Mouse (Mus musculus) hindbrain, postnatal 0 days (tissue): ENCODE data around the gene Adsl. TPM values are rescaled to one million over a fixed set of nuclear protein-coding genes. Genes with fewer than 3 reads are reported as not detected.
A peak's percentile ranks its signal among the peaks of the same experiment; 100 is the strongest.
"Not testable (repeated sequence)": the region's sequence is repeated elsewhere in the genome, so short reads cannot be mapped to it uniquely, and the experiment has no call there.

ENCODE experiments used
- ATAC-seq: fragments of 200-750 bp; cut with Nextera tagmentation; 2 replicates; pipeline ENCODE4 v1.8.0; 2017; ENCODE audit warnings: mild to moderate bottlenecking, moderate TSS enrichment, moderate library complexity
- DNase-seq: peaks from one replicate; pipeline ENCODE4 v3.0.0-alpha.2; 2015; ENCODE audit warnings: low spot score
- H3K27ac ChIP-seq: fragments of 300-500 bp; sonication (generic); 2 replicates; pipeline ENCODE4 v1.5.1; 2014; ENCODE audit warnings: mild to moderate bottlenecking
- H3K27me3 ChIP-seq: fragments of 300-500 bp; sonication (generic); 2 replicates; pipeline ENCODE4 v1.6.1; 2014; ENCODE audit warnings: low read length, mixed read lengths; ENCODE audit not compliant: insufficient read depth
- H3K36me3 ChIP-seq: fragments of 300-500 bp; sonication (generic); 2 replicates; pipeline ENCODE4 v1.6.1; 2014; ENCODE audit warnings: low read length, mixed read lengths; ENCODE audit not compliant: insufficient read depth
- H3K4me1 ChIP-seq: fragments of 300-500 bp; sonication (generic); 2 replicates; pipeline ENCODE4 v1.6.1; 2014; ENCODE audit warnings: antibody characterized with exemption, low read length, mixed read lengths; ENCODE audit not compliant: insufficient read depth
- H3K4me2 ChIP-seq: fragments of 300-500 bp; sonication (generic); 2 replicates; pipeline ENCODE4 v1.6.1; 2014; ENCODE audit warnings: low read depth, mild to moderate bottlenecking, low read length, moderate library complexity, mixed read lengths
- H3K4me3 ChIP-seq: fragments of 300-500 bp; sonication (generic); 2 replicates; pipeline ENCODE4 v1.5.1; 2014; ENCODE audit warnings: low read length
- H3K9ac ChIP-seq: fragments of 300-500 bp; sonication (generic); replicated peaks from 2 replicates; pipeline ENCODE4 v1.6.1; 2014; ENCODE audit warnings: mild to moderate bottlenecking, low read length, moderate library complexity, mixed read lengths
- H3K9me3 ChIP-seq: fragments of 300-500 bp; sonication (generic); 2 replicates; pipeline ENCODE4 v1.6.1; 2016; ENCODE audit warnings: low read length, mixed read lengths
- CTCF ChIP-seq: IDR thresholded peaks from 2 replicates; pipeline ENCODE4 v1.5.1; 2016; ENCODE audit warnings: antibody characterized with exemption, control low read depth, low read depth
- WGBS: fragments of 180-500 bp; shearing (Covaris S2); extraction: QIAGEN DNeasy Blood & Tissue Kit; methylation state at CpG from one replicate; pipeline ENCODE4 v1.1.7; 2014; 5-methylcytosine and 5-hydroxymethylcytosine counted together
- polyA plus RNA-seq: library from polyadenylated mRNA; unstranded; fragments of >200 nt; fragmentation: Nextera tagmentation; extraction: Ambion mirVana; gene quantifications from 2 replicates; pipeline ENCODE4 v1.2.1, GENCODE M21; 2015
- total RNA-seq: library from RNA; depleted of rRNA; stranded (reverse); fragments of >200 nt; gene quantifications from 2 replicates; pipeline ENCODE4 v1.2.3, GENCODE M21; 2014; rRNA removed

Adsl gene
- total RNA-seq, result 77.6 and 97.6 TPM in 2 replicates
- 95.3 and 96.3 TPM in 2 replicates for polyA plus RNA-seq

DNA sequence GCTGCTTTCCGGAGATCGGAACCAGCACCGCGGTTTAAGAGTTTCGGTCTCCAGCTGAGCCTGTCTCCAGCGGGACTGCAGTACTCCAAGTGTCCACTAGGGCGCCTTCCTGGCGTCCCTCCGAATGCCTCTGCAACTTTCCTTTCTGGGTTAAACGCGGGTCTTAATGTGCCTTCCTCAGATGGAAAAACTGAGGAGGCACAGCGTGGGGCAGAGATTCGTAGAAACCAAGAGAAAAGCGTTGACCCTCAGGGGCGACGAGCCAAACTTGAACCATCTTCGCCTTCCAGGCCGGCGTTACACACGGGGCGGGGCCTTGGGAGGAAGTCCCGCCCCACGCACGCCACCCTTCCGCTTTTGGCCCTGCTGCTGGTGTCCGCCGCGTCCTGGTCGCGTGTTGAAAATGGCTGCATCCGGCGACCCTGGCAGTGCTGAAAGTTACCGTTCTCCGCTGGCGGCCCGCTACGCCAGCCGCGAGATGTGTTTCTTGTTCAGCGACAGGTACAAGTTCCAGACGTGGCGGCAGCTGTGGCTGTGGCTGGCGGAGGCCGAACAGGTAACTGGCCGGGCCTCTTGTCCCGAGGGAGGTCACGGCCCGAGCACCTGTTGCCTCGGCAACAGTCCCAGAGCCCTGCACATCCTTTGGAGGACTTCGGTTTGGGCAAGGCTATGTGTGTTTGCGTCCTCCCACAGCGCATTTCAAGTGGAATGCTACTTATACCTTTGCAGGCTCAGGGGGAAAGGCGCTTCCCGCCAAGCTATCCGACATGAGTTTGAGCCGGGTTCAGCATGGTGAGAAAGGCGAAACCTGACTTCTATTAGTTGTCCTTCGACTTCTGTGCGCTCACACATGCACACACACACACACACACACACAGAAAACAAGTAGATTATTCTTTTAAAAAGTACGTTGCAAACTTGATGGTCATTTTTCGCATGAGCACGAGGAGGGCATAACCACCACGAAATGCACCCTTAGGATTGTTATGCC, at the start of gene Adsl:
Gene Adsl, plus strand, starts transcription at position 346 of the 991 bp plus-strand sequence.
- H3K4me2 ChIP-seq, result peak within 1 kb of the TSS; percentile 89
- H3K9me3 ChIP-seq, result no peaks in the 10 kb centered on the region
- WGBS, result under 1% methylated on average over 63 of the region's 63 CpGs
- peak within 1 kb of the TSS; percentile 48 for H3K9ac ChIP-seq
- ATAC-seq, result peak; percentile 97
- H3K4me3 ChIP-seq, result peak within 1 kb of the TSS; percentile 71
- peak; percentile 95 for DNase-seq
- peak within 1 kb of the TSS; percentile 78 for H3K27ac ChIP-seq
- peak; percentile 98 for TF ChIP-seq CTCF
- peaks cover 5% of the 10 kb centered on the region for H3K36me3 ChIP-seq
- H3K4me1 ChIP-seq, result peaks cover 5% of the 10 kb centered on the region
- H3K27me3 ChIP-seq, result no peaks in the 10 kb centered on the region

DNA sequence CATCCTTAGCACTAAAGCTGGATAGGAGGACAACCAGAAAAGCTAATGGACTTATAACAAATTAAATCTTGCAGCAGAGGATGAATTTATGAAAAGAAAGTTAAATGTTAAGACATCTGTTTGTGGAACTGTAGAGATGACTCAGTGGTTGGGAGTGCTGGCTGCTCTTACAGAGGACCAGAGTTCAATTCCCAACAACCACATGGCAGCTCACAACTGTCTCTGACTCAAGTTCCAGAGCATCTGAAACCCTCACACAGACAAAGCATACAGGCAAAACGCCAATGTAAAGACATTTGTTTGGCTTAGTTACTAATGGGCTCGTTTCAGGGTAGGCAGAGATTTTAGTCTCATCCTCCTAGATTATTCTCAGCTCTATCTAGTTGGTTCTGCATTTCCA, 48.5 kb upstream of the Adsl start:
- no peak for ATAC-seq
- H3K9ac ChIP-seq, result no peak overlapping the region

DNA sequence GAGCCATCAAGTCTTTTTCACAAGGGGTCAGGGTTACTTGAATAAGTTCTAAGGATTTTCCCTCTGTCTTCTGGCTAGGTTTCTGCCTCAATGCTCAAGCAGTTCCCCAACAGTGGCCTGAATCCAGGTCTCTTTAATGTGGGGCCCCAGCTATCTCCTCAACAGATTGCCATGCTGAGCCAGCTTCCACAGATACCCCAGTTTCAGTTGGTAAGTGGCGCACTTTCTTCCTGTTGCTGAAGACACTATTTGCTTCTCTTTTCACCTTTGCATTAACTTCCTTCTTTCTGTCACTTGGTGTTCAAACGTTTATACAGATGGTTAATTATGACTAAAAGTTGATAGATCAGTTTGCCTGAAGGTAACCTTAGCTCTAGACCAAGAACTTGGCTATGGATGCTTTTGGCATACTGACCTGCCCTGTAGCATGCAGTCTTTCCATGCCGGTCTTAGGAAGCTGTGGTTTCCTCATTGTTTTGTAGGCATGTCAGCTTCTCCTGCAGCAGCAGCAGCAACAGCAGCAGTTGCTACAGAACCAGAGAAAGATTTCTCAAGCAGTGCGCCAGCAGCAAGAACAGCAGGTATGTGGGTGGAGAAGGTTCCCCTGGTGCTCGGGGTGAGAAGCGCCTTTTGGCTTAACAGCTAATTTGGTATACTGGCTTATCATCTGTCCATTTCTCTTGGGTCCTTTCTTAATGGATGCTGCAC, 46.3 kb upstream of the Adsl start:
- WGBS, result 89% methylated on average over 6 of the region's 6 CpGs
- H3K4me2 ChIP-seq, result no peak overlapping the region
- H3K36me3 ChIP-seq, result peaks cover 54% of the 10 kb centered on the region

More for the DNA sequence above, 48.5 kb upstream of the Adsl start:
- H3K27ac ChIP-seq, result no peak overlapping the region
- no peak overlapping the region for H3K4me3 ChIP-seq
- H3K4me1 ChIP-seq, result no peaks in the 10 kb centered on the region
- H3K4me2 ChIP-seq, result no peak overlapping the region
- peaks cover 55% of the 10 kb centered on the region for H3K36me3 ChIP-seq
- no peaks in the 10 kb centered on the region for H3K9me3 ChIP-seq
- no peak for TF ChIP-seq CTCF
- no peaks in the 10 kb centered on the region for H3K27me3 ChIP-seq
- 73% methylated on average over 2 of the region's 2 CpGs for WGBS
- no peak for DNase-seq

DNA sequence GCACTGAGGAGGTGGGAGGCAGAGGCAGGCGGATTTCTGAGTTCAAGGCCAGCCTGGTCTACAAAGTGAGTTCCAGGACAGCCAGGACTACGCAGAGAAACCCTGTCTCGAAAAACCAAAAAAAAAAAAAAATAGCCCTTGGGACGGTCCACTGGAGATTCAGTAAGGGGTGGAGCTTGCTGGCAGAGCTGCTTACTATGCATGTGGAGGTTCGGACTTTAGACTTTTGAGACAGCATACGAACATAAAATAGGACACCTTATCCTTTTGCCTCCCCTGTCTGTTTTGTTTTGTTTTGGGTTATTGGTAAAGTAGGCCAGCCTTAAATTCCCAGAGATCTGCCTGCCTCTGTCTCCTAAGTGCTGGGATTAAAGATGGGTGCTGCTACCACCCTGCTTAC, 43.5 kb upstream of the Adsl start:
- 97% methylated on average over 6 of the region's 6 CpGs for WGBS
- not testable (repeated sequence) for H3K4me1 ChIP-seq, H3K27ac ChIP-seq, H3K9me3 ChIP-seq, H3K27me3 ChIP-seq, H3K9ac ChIP-seq, H3K4me2 ChIP-seq, DNase-seq, H3K4me3 ChIP-seq, ATAC-seq
- peaks cover 51% of the 10 kb centered on the region for H3K36me3 ChIP-seq

More for the DNA sequence above, 46.3 kb upstream of the Adsl start:
- Histone ChIP-seq H3K4me3 (no peak overlapping the region), H3K27me3 (no peaks in the 10 kb centered on the region), H3K9ac (no peak overlapping the region), H3K27ac (no peak overlapping the region), H3K9me3 (no peaks in the 10 kb centered on the region), H3K4me1 (no peaks in the 10 kb centered on the region)
- ATAC-seq (no peak), DNase-seq (no peak)
- TF ChIP-seq CTCF, result no peak

DNA sequence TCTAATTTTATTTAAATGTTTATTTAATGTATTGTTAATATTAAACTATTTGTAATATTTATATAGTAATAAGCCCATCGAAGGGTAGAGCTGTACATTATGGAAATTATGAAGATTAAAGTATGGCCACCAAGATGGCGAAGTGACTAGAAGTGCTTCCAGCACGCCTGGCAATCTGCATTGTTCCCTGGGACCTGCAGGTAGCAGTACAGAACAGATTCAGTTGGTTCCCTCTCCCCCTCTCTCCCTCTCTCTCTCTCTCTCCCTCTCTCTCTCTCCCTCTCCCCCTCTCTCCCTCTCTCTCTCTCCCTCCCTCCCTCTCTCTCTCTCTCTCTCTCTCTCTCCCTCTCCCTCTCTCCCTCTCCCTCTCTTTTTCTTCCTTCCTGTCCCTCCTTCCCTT, 38.1 kb upstream of the Adsl start:
- ATAC-seq, result no peak
- H3K4me2 ChIP-seq, result no peak overlapping the region
- H3K9me3 ChIP-seq, result no peaks in the 10 kb centered on the region
- no peak for TF ChIP-seq CTCF
- H3K9ac ChIP-seq, result no peak overlapping the region
- WGBS, result 90% methylated on average over 3 of the region's 3 CpGs
- peaks cover 53% of the 10 kb centered on the region for H3K36me3 ChIP-seq
- no peaks in the 10 kb centered on the region for H3K27me3 ChIP-seq
- no peak for DNase-seq
- H3K4me1 ChIP-seq, result no peaks in the 10 kb centered on the region
- no peak overlapping the region for H3K4me3 ChIP-seq
- no peak overlapping the region for H3K27ac ChIP-seq

DNA sequence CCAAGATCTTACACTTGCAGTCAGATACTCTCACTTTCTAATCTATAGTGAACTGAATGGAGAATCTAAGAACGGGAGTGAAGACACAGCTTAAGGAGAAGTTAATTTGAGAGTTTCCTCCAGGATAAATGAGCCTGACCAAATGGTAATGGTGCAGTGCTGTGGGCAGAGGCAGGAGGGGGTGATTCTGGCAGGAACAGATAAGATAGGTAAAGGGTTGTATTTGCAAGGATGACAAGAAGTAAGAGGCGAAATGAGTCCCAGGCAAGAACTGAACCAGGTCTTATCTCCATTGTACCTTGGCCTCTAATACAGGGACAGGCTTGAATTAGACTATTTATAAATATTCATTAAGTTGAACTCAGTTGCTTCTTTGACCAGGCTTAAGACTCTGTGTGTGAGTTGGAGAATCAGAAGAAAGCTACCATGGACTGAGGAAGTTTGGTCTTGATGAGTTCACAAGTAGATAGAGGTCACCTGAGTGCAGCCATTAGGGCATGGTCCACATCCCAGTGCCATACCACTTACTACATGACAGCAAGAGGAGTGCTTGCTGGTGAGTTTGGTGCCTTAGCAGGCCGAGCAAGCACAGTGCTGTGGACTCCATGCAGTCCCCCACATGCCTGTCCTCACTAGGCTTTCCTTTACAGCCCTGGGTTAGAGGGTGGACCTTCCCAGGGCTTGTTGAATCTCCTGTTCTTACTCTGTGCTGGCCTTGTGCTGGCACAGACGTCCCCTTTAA, 37.3 kb upstream of the Adsl start:
- H3K9me3 ChIP-seq, result no peaks in the 10 kb centered on the region
- ATAC-seq, result no peak
- no peak overlapping the region for H3K4me3 ChIP-seq
- 91% methylated on average over 4 of the region's 4 CpGs for WGBS
- H3K36me3 ChIP-seq, result peaks cover 48% of the 10 kb centered on the region
- H3K4me2 ChIP-seq, result no peak overlapping the region
- no peaks in the 10 kb centered on the region for H3K27me3 ChIP-seq
- DNase-seq, result no peak
- TF ChIP-seq CTCF, result no peak
- no peak overlapping the region for H3K27ac ChIP-seq
- no peaks in the 10 kb centered on the region for H3K4me1 ChIP-seq
- H3K9ac ChIP-seq, result no peak overlapping the region
